Mouse (Mus musculus) cerebellum, postnatal 4 days (tissue): ENCODE measurements at regions not wholly inside any gene's neighbourhood (a gene's known extent, or its start where the extent isn't known, plus 50 kb on each side); places are given as distances from the start of the nearest gene placed in this dataset.

Experiments
- DNase-seq, 2 experiments: peaks; one replicate each; pipeline ENCODE4 v3.0.0; 2022; ENCODE audit warnings: low spot score in 2 of 2, mixed read lengths in 1 of 2

DNA sequence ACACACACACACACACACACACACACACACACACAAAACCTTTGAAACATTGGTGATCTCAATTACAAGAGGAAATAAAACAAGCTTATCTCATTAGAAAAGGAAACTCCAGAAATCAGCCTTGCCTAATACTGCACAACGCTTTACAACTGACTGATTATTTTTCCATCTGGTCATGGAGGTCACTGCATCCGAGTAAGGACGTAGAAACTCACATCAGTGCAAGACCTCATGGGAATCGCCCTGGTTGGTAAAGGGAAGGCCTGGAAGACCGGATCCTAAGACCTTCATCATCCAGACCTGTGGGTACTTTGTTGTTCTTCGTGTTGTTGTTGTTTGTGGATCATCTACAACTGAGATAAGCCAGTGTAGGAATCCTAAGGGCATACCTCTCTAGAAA lies 77.8 kb upstream of the Sestd1 start:
- no peak for DNase-seq

DNA sequence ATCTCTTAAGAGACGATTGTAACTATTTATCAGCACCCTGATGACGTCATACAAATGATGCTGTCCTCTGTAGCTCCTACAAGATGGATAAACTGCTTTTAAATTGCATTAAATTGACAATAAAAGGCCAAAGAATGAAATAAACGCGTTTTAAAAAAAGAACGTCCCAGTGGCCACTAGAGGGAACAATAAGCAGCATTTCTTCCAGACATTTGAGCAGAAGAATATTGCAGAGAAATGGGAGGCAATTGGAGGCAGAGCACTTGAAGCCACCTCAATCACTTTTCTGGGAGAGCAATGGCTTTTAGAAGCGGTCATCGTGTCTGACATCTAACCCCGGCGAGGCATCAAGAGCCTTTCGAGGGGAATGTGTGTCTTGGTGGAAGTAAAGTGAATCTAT lies 76.4 kb upstream of the Sestd1 start:
- no peak for DNase-seq

DNA sequence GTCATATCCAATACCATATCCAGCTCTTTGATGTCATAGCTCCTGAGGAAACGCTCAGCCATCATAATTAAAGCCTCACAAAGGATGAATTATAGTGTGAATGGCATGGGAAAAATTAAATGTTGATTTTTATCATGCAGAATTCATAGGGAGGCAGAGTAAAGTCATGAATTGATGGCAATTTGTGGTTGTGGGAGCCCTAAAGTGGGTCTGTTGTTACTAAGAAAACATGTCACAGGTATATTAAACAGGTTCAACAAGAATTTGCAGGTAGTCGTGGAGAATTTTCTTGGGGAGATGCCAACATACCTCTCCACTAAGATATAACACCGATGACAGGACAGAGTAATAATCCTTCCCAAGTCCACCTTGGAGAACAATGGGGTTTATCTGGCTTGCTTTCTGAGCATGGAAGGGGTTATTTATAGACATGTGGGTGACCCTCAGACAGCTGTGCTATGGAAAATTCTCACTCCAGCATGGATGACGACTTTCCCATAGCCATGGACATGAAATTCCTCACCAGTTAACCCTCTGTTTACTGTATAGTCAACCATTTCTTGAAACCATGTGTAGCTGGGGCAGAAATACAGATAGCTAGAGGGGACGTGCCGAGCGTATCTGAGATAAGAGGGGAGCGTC lies 71.7 kb upstream of the Sestd1 start:
- no peak for DNase-seq

DNA sequence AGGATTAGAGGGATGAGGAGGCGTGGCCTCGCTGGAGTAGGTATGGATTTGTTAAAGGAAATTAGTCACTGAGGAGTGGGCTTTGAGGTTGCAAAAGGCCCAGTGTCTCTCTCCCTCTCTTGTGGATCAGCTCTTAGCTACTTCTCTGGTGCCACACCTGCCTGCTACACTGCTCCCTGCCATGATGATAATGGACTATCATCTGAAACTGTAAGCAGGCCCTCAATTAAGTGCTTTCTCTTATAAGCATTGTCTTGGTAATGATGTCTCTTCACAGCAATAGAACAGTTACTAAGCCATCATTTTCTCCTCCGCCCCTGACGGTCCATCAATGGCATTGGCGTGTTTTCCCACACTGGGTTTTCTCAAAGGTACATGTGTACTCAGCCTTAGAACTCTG lies 66.6 kb upstream of the Sestd1 start:
- no peak for DNase-seq

DNA sequence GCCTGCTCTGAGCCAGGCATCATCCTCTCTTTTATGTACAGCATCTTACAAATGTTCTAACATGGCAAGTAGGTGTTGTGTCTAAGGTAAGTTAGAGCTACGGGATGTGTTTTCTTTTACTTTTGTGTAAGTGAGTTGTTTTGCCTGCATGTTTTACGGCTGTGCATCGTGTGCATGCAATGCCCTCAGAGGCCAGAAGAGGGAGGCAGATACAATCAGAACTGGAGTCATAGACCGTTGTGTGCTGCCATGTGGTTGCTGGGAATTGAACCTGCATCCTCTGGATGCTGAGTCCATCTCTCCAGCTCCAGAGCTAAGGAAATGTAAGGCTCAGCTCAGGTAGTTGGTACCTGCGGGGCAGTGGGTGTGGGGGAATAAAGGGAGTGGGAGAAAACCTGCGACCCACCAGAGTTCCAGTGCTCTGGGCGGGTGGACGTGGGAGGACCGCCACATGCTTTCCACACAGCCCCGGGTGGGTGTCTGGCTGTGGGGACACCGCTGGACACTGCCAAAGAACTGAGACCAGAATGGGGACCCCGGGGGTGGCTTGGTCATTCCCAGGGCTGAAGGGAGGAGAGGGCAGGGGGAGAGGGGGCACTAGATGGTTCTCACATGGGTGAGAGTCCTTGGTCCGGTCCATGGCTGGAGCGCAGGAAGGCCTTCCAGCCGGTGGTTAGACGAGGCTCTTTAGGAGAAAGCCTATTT lies 63.5 kb upstream of the Sestd1 start:
- DNase-seq = no peak

DNA sequence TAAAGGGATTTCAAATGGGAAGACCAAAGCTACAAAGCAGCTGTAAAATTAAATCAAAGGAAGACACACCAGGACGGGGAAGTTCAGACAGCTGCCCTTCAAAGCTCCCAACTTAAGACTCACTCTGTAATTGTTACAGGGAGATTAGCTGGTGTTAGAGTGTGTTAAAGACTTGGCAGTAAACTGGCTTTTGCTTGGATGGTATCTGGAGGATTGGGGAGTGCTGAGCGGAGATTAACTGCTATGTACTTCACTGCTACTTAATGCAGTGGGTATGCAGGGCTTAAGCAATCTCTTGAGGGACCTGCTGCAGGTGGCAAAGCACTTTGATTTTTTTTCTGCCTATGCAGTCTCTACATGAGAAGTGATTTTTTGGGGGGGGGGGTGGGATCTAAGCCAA lies 62.0 kb upstream of the Sestd1 start:
- no peak for DNase-seq

DNA sequence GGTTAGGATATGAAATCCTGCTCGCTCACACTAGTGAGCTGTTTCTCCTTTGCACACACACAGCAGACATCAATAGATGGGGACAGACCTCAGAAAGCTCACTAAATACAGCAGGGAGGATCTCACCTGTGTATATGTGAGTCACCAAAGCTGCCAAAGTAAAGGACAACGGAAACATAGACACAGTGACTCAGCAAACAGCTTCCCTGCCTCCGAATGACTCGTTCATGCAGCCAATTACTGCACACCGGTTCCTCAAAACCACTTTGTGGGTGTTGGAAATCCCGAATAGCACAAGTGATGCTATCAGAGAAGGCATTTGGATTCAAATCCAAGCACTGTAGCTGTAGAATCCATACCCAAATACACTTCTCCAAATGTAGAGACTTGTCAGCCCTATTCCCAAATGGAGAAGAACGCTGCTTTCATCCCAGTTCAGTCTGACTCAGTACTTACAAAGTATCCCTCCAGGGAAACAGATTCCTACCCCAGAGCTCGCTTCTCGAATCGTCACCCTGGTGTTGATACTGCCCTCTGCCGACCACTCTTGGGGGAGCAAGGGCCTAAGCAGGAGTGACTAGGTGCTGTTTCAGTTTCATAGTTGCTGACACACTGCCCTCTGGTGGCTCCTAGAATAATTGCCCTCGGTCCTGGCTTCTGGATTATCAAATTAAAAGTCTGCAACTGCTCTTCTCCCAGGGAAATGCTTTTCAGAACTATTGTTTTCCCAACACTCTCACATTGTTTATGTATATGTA lies 61.4 kb upstream of the Sestd1 start:
- peak; percentile 86 to 96 for DNase-seq

DNA sequence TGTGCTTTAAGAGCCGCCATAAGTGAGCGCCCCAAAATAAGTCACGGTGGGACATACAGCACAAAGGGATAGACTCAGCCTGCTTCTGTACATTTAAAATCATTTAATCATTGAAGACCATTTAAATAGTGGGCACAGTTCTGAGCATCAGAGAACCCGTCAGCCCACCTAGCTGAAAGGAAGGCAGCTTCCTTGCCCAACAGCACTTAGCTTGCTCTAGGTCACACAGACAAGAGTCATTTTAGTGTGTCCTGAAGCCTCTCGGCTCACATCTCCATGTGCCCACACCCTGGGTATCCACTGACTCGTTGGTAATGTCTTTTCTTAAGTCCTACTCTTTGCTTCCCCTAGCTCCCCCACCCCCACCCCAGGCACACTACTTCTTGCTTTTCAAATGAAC lies 59.7 kb upstream of the Sestd1 start:
- no peak for DNase-seq

DNA sequence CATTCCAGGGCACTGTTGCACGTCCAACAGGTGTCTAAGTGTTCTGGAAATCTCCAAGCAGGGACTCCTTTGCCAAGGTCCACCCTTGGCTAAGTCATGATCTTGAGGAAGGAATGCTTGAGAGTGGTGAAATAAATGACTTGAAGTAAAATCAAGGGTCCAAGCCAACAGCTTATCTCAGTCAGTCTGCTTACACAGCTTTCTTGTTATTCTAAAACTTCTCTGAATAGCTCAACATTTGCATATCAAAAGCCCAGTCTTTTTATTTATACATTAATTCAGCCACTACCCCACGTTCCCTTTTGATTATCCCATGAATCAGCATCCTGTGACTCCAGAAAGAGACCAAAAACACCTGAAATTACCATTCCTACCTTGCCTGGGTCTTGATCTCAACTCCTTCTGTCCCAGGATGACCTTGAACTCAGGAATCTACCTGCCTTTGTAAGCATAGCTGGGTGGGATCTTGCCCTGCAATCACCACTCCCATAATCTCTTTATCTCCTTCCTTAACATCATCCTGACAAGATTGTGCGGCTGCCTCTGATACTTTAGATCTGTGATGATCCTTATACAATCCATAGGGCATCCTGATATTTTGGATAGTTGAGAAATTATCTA lies 57.5 kb upstream of the Sestd1 start:
- DNase-seq = no peak

DNA sequence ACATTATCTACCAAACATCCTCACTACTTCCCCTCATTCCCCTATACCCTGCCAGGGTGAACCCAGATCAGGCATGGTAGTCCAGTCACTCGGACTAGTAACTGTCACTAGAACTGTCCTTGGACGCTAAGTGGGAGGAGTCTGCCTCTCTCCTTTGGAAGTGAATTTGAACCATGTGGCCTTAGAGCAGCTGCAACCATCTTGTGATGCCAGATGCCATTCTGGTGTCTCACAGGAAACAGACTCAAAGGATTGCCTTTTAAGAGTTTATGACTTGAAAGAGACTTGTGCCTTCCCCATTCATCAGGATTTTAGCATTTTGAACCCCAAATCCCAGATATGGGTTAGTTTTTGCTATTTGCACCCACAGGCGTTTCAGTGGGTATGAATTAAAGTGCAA lies 56.9 kb upstream of the Sestd1 start:
- no peak for DNase-seq

DNA sequence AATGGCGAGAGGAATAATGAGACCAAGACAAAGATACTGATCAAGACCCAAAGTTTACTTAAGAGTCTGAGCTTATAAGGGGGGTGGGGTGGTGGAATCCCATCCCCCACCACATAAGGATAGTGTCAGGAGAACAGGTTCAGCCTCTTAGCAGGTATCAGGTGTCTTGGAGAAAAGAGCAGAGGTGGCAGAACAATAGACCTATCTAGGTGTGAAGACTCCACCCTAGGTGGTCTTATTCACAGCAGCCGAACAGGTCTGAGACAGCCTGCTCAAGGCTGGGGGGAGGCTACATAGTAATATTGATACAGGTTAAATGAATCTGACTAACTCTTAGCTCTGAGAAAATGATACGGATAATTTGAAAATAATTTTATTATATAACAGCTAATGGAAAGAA lies 56.4 kb upstream of the Sestd1 start:
- DNase-seq = no peak

DNA sequence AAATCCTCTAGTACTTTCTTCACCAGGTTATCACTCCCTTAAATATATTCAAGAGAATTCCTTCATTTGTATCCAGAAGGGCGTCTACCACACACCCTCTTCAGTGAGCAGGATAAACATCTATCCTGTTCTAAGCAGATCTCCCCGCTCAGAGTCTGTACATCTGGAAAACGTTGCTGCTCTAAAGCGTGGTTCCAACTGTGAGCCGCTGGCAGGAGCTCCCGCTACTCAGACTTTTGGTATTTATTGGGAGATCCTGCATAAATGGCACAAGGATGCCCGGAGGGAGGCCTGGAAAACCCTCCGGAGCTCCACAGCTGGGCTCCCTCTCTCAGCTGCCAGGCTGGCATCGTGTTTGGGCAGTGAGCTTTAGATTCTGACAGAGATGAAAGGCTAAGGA lies 54.3 kb upstream of the Sestd1 start:
- DNase-seq = no peak

DNA sequence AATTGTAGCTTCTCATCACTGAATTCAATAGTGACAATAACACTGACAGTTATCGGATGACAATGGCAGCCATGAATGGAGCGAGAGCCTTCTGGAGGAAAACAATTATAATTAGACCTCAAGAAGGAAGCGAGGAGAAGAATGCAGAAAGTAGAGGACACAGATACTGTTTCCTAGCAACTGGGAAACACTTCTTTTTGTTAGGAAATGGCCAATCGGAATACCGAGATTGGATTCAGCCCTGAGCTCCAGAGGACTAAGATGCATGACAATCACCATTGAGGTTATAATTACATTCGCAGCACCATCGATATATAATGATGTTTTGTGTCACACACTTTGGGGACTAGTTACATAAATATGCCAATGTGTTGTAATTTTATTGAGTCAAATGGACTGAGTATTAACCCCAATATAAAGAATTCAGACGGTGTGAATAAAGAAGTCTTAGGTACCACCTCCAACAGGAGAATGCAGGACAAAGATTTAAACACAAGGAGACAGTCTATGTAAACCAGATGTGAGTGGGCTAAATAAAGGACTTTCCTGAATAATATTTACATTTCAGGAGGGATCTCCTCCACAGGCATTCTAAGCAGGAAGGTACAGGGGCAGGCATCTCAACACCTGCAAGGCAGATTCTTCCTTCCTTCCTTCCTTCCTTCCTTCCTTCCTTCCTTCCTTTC lies 53.1 kb upstream of the Sestd1 start:
- no peak for DNase-seq
